Mouse (Mus musculus): ENCODE results near the gene Rdh12. TPM values are rescaled to one million over a fixed set of nuclear protein-coding genes. Genes with fewer than 3 reads are reported as not detected.
A peak's percentile ranks its signal among the peaks of the same experiment; 100 is the strongest.

The Rdh12 gene
- total and polyA plus RNA-seq, 2 experiments from 2014 or later: 0.93 to 1.0 TPM

DNA sequence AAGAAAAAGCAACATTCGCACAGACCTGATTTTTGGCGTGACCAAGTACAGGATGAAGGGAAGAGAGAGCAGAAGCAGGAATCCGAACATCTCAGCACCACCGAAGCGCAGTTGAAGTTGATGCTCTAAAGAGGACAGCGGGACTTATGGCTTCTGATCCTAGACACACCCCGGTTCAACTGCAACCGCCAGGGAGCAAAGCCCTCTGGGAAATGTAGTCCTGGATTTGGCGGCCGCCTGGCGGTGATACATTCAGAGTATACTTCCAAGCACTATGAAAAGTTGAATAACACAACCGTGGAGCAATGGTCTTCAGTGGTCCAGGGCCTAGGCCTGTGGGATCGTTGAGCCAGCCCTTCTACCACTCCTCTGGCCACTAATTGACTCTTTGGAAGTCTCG is 17.0 kb upstream of the Rdh12 start:
- 4% methylated on average over 14 of the region's 14 CpGs for WGBS
- peaks cover 14% of the 10 kb centered on the region; the same call in 1 of the 2 replicates for H3K36me3 ChIP-seq (ENCODE audit: insufficient read depth, low read length)
- peak overlapping the region; percentile 58 for H3K4me3 ChIP-seq (ENCODE audit: low read depth, low read length)
- TF ChIP-seq CTCF (IDR thresholded peaks at IDR 0.05): peak; percentile 78
- peaks cover 7% of the 10 kb centered on the region for H3K4me1 ChIP-seq (ENCODE audit: insufficient read depth, low read length)
- peak overlapping the region; percentile 64 for H3K4me2 ChIP-seq (ENCODE audit: low read depth, low read length, poor library complexity, severe bottlenecking)
- H3K9ac ChIP-seq (replicated peaks; ENCODE audit: low read length, poor library complexity, severe bottlenecking): peak overlapping the region; percentile 56
- no peaks in the 10 kb centered on the region for H3K27me3 ChIP-seq (ENCODE audit: insufficient read depth, low read length)
- H3K9me3 ChIP-seq (ENCODE audit: low read length): no peaks in the 10 kb centered on the region
- peak; percentile 83 for ATAC-seq (ENCODE audit: low FRiP score)
- peak overlapping the region; percentile 72 for H3K27ac ChIP-seq (ENCODE audit: low read depth, low read length)
- peak; percentile 89 for DNase-seq (ENCODE audit: low spot score)

DNA sequence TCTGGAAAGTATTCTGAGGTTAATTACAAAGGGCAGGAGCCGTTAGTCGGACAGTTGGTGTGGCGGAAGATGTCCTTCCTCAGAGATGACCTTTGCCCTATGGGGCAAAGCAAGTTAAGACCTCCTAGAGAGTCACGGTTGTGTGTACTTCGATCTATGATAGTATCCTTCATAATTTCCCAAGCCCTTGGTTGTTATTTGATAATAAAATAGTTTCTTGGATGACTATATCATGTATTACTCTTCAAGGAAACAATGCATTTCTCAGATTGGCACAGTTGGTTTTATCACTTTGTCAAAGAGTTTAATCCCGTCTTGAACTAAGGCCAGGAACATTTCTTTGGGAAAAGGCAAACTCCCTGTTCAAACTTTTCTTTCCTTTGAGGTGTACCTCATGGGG is 16.5 kb upstream of the Rdh12 start, which contains the start of gene Rdh11:
Rdh11 (minus strand) TSS at position 101 of the 400 bp plus-strand sequence.
- TF ChIP-seq CTCF (IDR thresholded peaks at IDR 0.05): no peak
- DNase-seq (ENCODE audit: low spot score): no peak
- 62% methylated on average over 6 of the region's 6 CpGs for WGBS
- peak within 1 kb of the TSS; percentile 56 for H3K9ac ChIP-seq (replicated peaks; ENCODE audit: low read length, poor library complexity, severe bottlenecking)
- peak within 1 kb of the TSS; percentile 58 for H3K4me3 ChIP-seq (ENCODE audit: low read depth, low read length)
- no peak for ATAC-seq (ENCODE audit: low FRiP score)
- peaks cover 7% of the 10 kb centered on the region for H3K4me1 ChIP-seq (ENCODE audit: insufficient read depth, low read length)
- no peaks in the 10 kb centered on the region for H3K9me3 ChIP-seq (ENCODE audit: low read length)
- H3K4me2 ChIP-seq (ENCODE audit: low read depth, low read length, poor library complexity, severe bottlenecking): peak within 1 kb of the TSS; percentile 64
- peaks cover 12% of the 10 kb centered on the region; the same call in 1 of the 2 replicates for H3K36me3 ChIP-seq (ENCODE audit: insufficient read depth, low read length)
- no peaks in the 10 kb centered on the region for H3K27me3 ChIP-seq (ENCODE audit: insufficient read depth, low read length)
- peak within 1 kb of the TSS; percentile 72 for H3K27ac ChIP-seq (ENCODE audit: low read depth, low read length)

DNA sequence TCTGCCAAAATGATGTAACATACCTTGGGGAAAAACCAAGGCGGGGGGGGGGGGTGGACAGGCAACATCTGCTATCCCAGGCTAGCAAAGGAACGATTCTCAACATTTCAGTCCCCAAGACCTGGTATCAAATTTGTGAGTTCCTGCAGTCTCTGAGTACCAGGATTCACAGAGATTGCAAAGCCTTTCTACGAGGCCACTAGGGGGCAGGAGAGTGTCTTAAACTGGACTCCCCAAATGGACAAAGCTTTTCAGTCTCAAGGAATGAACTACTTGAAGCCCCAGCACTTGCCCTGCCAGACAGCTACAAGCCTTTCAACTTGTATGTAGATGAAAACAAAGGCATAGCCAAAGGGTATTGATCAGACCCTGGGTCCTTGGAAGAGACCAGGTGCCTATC is 15.3 kb upstream of the Rdh12 start:
- H3K4me3 ChIP-seq (ENCODE audit: low read depth, low read length): no peak overlapping the region
- no peaks in the 10 kb centered on the region for H3K36me3 ChIP-seq (ENCODE audit: insufficient read depth, low read length)
- H3K4me1 ChIP-seq (ENCODE audit: insufficient read depth, low read length): peaks cover 7% of the 10 kb centered on the region
- ATAC-seq (ENCODE audit: low FRiP score): no peak
- H3K9me3 ChIP-seq (ENCODE audit: low read length): no peaks in the 10 kb centered on the region
- no peak overlapping the region for H3K9ac ChIP-seq (replicated peaks; ENCODE audit: low read length, poor library complexity, severe bottlenecking)
- H3K27me3 ChIP-seq (ENCODE audit: insufficient read depth, low read length): no peaks in the 10 kb centered on the region
- 8% methylated on average over 3 of the region's 3 CpGs for WGBS
- peak; percentile 74 for TF ChIP-seq CTCF (IDR thresholded peaks at IDR 0.05)
- no peak overlapping the region for H3K27ac ChIP-seq (ENCODE audit: low read depth, low read length)
- no peak overlapping the region for H3K4me2 ChIP-seq (ENCODE audit: low read depth, low read length, poor library complexity, severe bottlenecking)
- peak; percentile 68 for DNase-seq (ENCODE audit: low spot score)

DNA sequence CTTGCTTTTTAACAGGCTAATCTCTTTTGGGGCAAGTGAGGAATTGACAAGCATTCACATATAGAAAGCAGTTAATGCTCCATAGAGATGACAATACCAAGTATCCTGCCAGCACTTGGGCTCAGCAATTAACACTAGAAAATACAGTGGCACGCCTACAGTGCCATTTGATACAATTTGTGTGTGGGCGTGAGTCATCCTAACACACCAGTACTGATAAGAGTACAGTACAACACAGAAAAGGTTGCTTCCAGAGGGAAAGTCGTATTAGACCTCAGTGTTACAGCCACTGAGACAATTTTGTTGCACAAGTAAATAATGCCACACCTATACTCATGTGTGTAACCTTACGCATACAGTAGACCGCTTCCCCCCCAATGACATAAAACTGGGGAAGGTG is 11.6 kb upstream of the Rdh12 start:
- Histone ChIP-seq H3K4me3 (ENCODE audit: low read depth, low read length) (no peak overlapping the region), H3K9me3 (ENCODE audit: low read length) (no peaks in the 10 kb centered on the region), H3K4me2 (ENCODE audit: low read depth, low read length, poor library complexity, severe bottlenecking) (no peak overlapping the region), H3K27ac (ENCODE audit: low read depth, low read length) (no peak overlapping the region), H3K27me3 (ENCODE audit: insufficient read depth, low read length) (no peaks in the 10 kb centered on the region), H3K36me3 (ENCODE audit: insufficient read depth, low read length) (no peaks in the 10 kb centered on the region), H3K9ac (replicated peaks; ENCODE audit: low read length, poor library complexity, severe bottlenecking) (no peak overlapping the region), H3K4me1 (ENCODE audit: insufficient read depth, low read length) (no peaks in the 10 kb centered on the region)
- DNase-seq (ENCODE audit: low spot score) (no peak), ATAC-seq (ENCODE audit: low FRiP score) (no peak)
- WGBS: 89% methylated on average over 5 of the region's 5 CpGs
- TF ChIP-seq CTCF (IDR thresholded peaks at IDR 0.05): no peak

DNA sequence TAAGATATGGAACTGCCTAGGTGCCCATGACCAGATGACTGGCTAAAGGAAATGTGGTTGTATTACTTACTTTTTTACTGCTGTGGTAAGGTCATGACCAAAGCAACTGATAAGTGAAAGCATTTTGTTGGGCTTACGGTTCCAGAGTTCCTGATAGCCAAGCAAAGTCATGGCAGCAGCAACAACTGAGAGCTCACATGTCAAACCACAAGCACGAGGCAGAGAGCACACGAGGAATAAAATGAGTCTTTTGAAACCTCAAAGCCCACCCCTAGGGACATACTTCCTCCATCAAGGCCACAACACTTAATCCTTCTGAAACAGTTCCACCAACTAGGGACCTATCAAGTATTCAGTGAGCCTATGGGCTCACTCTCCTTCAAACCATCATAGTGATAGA is 6.8 kb upstream of the Rdh12 start:
- no peak overlapping the region for H3K9ac ChIP-seq (replicated peaks; ENCODE audit: low read length, poor library complexity, severe bottlenecking)

DNA sequence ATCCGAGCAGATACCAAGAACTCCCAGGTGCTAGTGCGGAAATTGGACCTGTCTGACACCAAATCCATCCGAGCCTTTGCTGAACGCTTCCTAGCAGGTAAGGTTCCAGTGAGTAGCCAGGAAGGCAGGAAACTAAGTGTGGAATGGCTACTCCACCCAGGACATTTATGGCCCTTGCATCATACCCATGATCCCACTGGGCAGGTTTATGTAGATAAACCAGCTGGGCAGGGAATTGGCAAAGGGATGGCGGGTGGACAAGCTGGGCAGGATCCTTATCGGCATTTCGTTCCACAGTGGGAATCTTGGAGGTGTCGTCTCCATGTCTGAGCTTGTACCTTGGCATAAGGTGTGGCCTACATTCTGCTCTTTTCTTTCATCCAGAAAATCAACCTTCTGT is 2.7 kb downstream of the Rdh12 start:
- Histone ChIP-seq H3K27me3 (ENCODE audit: insufficient read depth, low read length) (no peaks in the 10 kb centered on the region), H3K27ac (ENCODE audit: low read depth, low read length) (no peak overlapping the region), H3K4me1 (ENCODE audit: insufficient read depth, low read length) (no peaks in the 10 kb centered on the region), H3K9me3 (ENCODE audit: low read length) (no peaks in the 10 kb centered on the region), H3K4me2 (ENCODE audit: low read depth, low read length, poor library complexity, severe bottlenecking) (no peak overlapping the region), H3K4me3 (ENCODE audit: low read depth, low read length) (no peak overlapping the region), H3K9ac (replicated peaks; ENCODE audit: low read length, poor library complexity, severe bottlenecking) (no peak overlapping the region), H3K36me3 (ENCODE audit: insufficient read depth, low read length) (no peaks in the 10 kb centered on the region)
- no peak for DNase-seq (ENCODE audit: low spot score)
- WGBS: 90% methylated on average over 8 of the region's 8 CpGs
- no peak for ATAC-seq (ENCODE audit: low FRiP score)
- no peak for TF ChIP-seq CTCF (IDR thresholded peaks at IDR 0.05)

More for the DNA sequence above, 6.8 kb upstream of the Rdh12 start:
- H3K4me3 ChIP-seq (ENCODE audit: low read depth, low read length): no peak overlapping the region
- H3K4me1 ChIP-seq (ENCODE audit: insufficient read depth, low read length): no peaks in the 10 kb centered on the region
- ATAC-seq (ENCODE audit: low FRiP score) (no peak), DNase-seq (ENCODE audit: low spot score) (no peak)
- no peak for TF ChIP-seq CTCF (IDR thresholded peaks at IDR 0.05)
- H3K36me3 ChIP-seq (ENCODE audit: insufficient read depth, low read length): no peaks in the 10 kb centered on the region
- no peaks in the 10 kb centered on the region for H3K27me3 ChIP-seq (ENCODE audit: insufficient read depth, low read length)
- H3K4me2 ChIP-seq (ENCODE audit: low read depth, low read length, poor library complexity, severe bottlenecking): no peak overlapping the region
- H3K27ac ChIP-seq (ENCODE audit: low read depth, low read length): no peak overlapping the region
- WGBS: 71% methylated on average over 3 of the region's 3 CpGs
- H3K9me3 ChIP-seq (ENCODE audit: low read length): no peaks in the 10 kb centered on the region

All from midbrain, postnatal 0 days (tissue).